Mouse (Mus musculus) Muller cell, postnatal 12 days (primary cell): ENCODE data around the gene Defa31.
"Not testable (repeated sequence)": the region's sequence is repeated elsewhere in the genome, so short reads cannot be mapped to it uniquely, and the experiment has no call there.

Experiments
- DNase-seq: peaks from one replicate; pipeline ENCODE4 v3.0.0-alpha.2; 2015; ENCODE audit errors: inconsistent ontology term

The Defa31 gene

GRCm38 (mm10) chr8:21191314-21191713 is at the start of gene Defa31:
TSS of gene Defa31 (plus strand) at chr8:21191614.
- DNase-seq, result not testable (repeated sequence)

GRCm38 (mm10) chr8:21161977-21162376 is 29.4 kb upstream of the Defa31 start, which contains the start of gene Defa22:
TSS of gene Defa22 (plus strand) at chr8:21162277.
- not testable (repeated sequence) for DNase-seq

GRCm38 (mm10) chr8:21201261-21201660 is 9.8 kb downstream of the Defa31 start, which contains the start of gene Gm15293:
TSS of gene Gm15293 (plus strand) at chr8:21201561.
- not testable (repeated sequence) for DNase-seq
